Mouse (Mus musculus) limb, embryonic 12.5 days (tissue): ENCODE data around the gene Arl3. TPM values are rescaled to one million over a fixed set of nuclear protein-coding genes. Genes with fewer than 3 reads are reported as not detected.

ENCODE experiments used
- ATAC-seq: fragments of 200-750 bp; cut with Nextera tagmentation; 2 replicates; pipeline ENCODE4 v1.8.0; 2017; ENCODE audit warnings: low read depth, moderate TSS enrichment; ENCODE audit not compliant: insufficient number of reproducible peaks, insufficient read depth, low FRiP score, low TSS enrichment
- H3K27ac ChIP-seq: fragments of 300-500 bp; sonication (generic); 2 replicates; pipeline ENCODE4 v1.5.1; 2016; ENCODE audit warnings: mild to moderate bottlenecking, moderate library complexity
- H3K27me3 ChIP-seq: fragments of 300-500 bp; sonication (generic); 2 replicates; pipeline ENCODE4 v1.6.1; 2016; ENCODE audit warnings: mild to moderate bottlenecking, moderate library complexity
- H3K36me3 ChIP-seq: fragments of 300-500 bp; sonication (generic); 2 replicates; pipeline ENCODE4 v1.6.1; 2016; ENCODE audit warnings: mild to moderate bottlenecking, moderate library complexity
- H3K4me1 ChIP-seq: fragments of 300-500 bp; sonication (generic); replicated peaks from 2 replicates; pipeline ENCODE4 v1.6.1; 2016
- H3K4me2 ChIP-seq: fragments of 300-500 bp; sonication (generic); 2 replicates; pipeline ENCODE4 v1.6.1; 2016; ENCODE audit warnings: mild to moderate bottlenecking, moderate library complexity
- H3K4me3 ChIP-seq: fragments of 300-500 bp; sonication (generic); replicated peaks from 2 replicates; pipeline ENCODE4 v1.5.1; 2016; ENCODE audit warnings: mild to moderate bottlenecking
- H3K9ac ChIP-seq: fragments of 300-500 bp; sonication (generic); replicated peaks from 2 replicates; pipeline ENCODE4 v1.6.1; 2016; ENCODE audit warnings: mild to moderate bottlenecking, moderate library complexity
- H3K9me3 ChIP-seq: fragments of 300-500 bp; sonication (generic); 2 replicates; pipeline ENCODE4 v1.6.1; 2016; ENCODE audit warnings: mild to moderate bottlenecking, moderate library complexity
- WGBS: fragments of 180-500 bp; shearing (Covaris S2); methylation state at CpG from one replicate; pipeline ENCODE4 v1.1.7; 2016; 5-methylcytosine and 5-hydroxymethylcytosine counted together
- polyA plus RNA-seq: library from polyadenylated mRNA; unstranded; fragments of >200 nt; fragmentation: Nextera tagmentation; extraction: Ambion mirVana; gene quantifications from 2 replicates; pipeline ENCODE4 v1.2.1, GENCODE M21; 2016

Gene Arl3
- polyA plus RNA-seq, 1 experiment from 2014 or later: 167 TPM

- Histone ChIP-seq H3K9me3 (no peaks in the 10 kb centered on the region), H3K9ac (peak overlapping the region; percentile 83; the same call in 1 of the 2 replicates), H3K27me3 (no peaks in the 10 kb centered on the region), H3K4me3 (peak overlapping the region; percentile 88), H3K4me2 (peak overlapping the region; percentile 99), H3K36me3 (peaks cover 47% of the 10 kb centered on the region), H3K27ac (peak overlapping the region; percentile 98; the same call in 1 of the 2 replicates), H3K4me1 (peaks cover 72% of the 10 kb centered on the region)
- 66% methylated on average over 9 of the region's 9 CpGs for WGBS
- ATAC-seq: no peak
Observed at GRCm38 (mm10) chr19:46504822-46505417, 68.1 kb downstream of the Arl3 start.

- Histone ChIP-seq H3K36me3 (peaks cover 39% of the 10 kb centered on the region), H3K4me2 (peak overlapping the region; percentile 99), H3K4me3 (peak overlapping the region; percentile 88), H3K27me3 (no peaks in the 10 kb centered on the region), H3K27ac (peak overlapping the region; percentile 98), H3K9me3 (no peaks in the 10 kb centered on the region), H3K9ac (peak overlapping the region; percentile 83), H3K4me1 (peaks cover 65% of the 10 kb centered on the region)
- 0 out of 2 replicates have a peak, but pooled peaks have one; percentile 1 for ATAC-seq
- WGBS: 5% methylated on average over 4 of the region's 4 CpGs
Observed at GRCm38 (mm10) chr19:46504085-46504552, 68.9 kb downstream of the Arl3 start.

- Histone ChIP-seq H3K27me3 (no peaks in the 10 kb centered on the region), H3K4me2 (peak overlapping the region; percentile 99), H3K36me3 (peaks cover 33% of the 10 kb centered on the region), H3K9me3 (no peaks in the 10 kb centered on the region), H3K9ac (peak overlapping the region; percentile 83), H3K4me3 (peak overlapping the region; percentile 88), H3K4me1 (peaks cover 62% of the 10 kb centered on the region), H3K27ac (peak overlapping the region; percentile 98)
- under 1% methylated on average over 21 of the region's 21 CpGs for WGBS
- ATAC-seq: 0 out of 2 replicates have a peak, but pooled peaks have one; percentile 8
Observed at GRCm38 (mm10) chr19:46503351-46504084, 69.5 kb downstream of the Arl3 start.

GRCm38 (mm10) chr19:46502471-46503166 lies 70.4 kb downstream of the Arl3 start:
- Histone ChIP-seq H3K4me2 (peak overlapping the region; percentile 99), H3K27ac (peak overlapping the region; percentile 98), H3K27me3 (no peaks in the 10 kb centered on the region), H3K4me3 (peak overlapping the region; percentile 88), H3K36me3 (peaks cover 24% of the 10 kb centered on the region), H3K9me3 (no peaks in the 10 kb centered on the region), H3K4me1 (peaks cover 53% of the 10 kb centered on the region), H3K9ac (peak overlapping the region; percentile 83)
- under 1% methylated on average over 53 of the region's 53 CpGs for WGBS
- ATAC-seq: no peak

- WGBS: under 1% methylated on average over 39 of the region's 46 CpGs
- Histone ChIP-seq H3K9me3 (no peaks in the 10 kb centered on the region), H3K27me3 (no peaks in the 10 kb centered on the region), H3K4me2 (peak overlapping the region; percentile 99), H3K9ac (peak overlapping the region; percentile 83), H3K36me3 (peaks cover 19% of the 10 kb centered on the region), H3K4me1 (peaks cover 48% of the 10 kb centered on the region), H3K4me3 (peak overlapping the region; percentile 88), H3K27ac (peak overlapping the region; percentile 98)
- no peak for ATAC-seq
Observed at GRCm38 (mm10) chr19:46502069-46502455, 70.9 kb downstream of the Arl3 start.

- peaks cover 13% of the 10 kb centered on the region for H3K36me3 ChIP-seq
- no peaks in the 10 kb centered on the region for H3K9me3 ChIP-seq
- H3K4me2 ChIP-seq: peak within 1 kb of the TSS; percentile 99
- peak within 1 kb of the TSS; percentile 88 for H3K4me3 ChIP-seq
- peak within 1 kb of the TSS; percentile 83 for H3K9ac ChIP-seq
- WGBS: under 1% methylated on average over 56 of the region's 64 CpGs
- no peaks in the 10 kb centered on the region for H3K27me3 ChIP-seq
- ATAC-seq: no peak
- peaks cover 42% of the 10 kb centered on the region for H3K4me1 ChIP-seq
- H3K27ac ChIP-seq: peak within 1 kb of the TSS; percentile 98
Observed at GRCm38 (mm10) chr19:46501401-46502068, 71.5 kb downstream of the Arl3 start, which contains the start of gene Trim8. Gene Trim8 (plus strand): TSS chr19:46501702.

- H3K9me3 ChIP-seq: no peaks in the 10 kb centered on the region
- ATAC-seq: no peak
Observed at GRCm38 (mm10) chr19:46500581-46501341, 72.2 kb downstream of the Arl3 start.

GRCm38 (mm10) chr19:46499836-46500580 lies 73.0 kb downstream of the Arl3 start:
- peak; percentile 84 for ATAC-seq
- under 1% methylated on average over 52 of the region's 52 CpGs for WGBS

More at GRCm38 (mm10) chr19:46500581-46501341, 72.2 kb downstream of the Arl3 start:
- Histone ChIP-seq H3K36me3 (peaks cover 6% of the 10 kb centered on the region), H3K4me3 (peak overlapping the region; percentile 88), H3K4me2 (peak overlapping the region; percentile 99), H3K4me1 (peaks cover 34% of the 10 kb centered on the region), H3K27ac (peak overlapping the region; percentile 98), H3K9ac (peak overlapping the region; percentile 83), H3K27me3 (no peaks in the 10 kb centered on the region)
- WGBS: under 1% methylated on average over 50 of the region's 50 CpGs

GRCm38 (mm10) chr19:46499539-46499835 lies 73.5 kb downstream of the Arl3 start:
- ATAC-seq: no peak
- H3K9ac ChIP-seq: no peak overlapping the region
- peak overlapping the region; percentile 44 for H3K4me2 ChIP-seq
- peaks cover 22% of the 10 kb centered on the region for H3K4me1 ChIP-seq
- H3K9me3 ChIP-seq: no peaks in the 10 kb centered on the region
- H3K36me3 ChIP-seq: no peaks in the 10 kb centered on the region
- peak overlapping the region; percentile 88 for H3K4me3 ChIP-seq
- peak overlapping the region; percentile 98 for H3K27ac ChIP-seq
- H3K27me3 ChIP-seq: no peaks in the 10 kb centered on the region
- 1% methylated on average over 3 of the region's 3 CpGs for WGBS

More at GRCm38 (mm10) chr19:46499836-46500580, 73.0 kb downstream of the Arl3 start:
- Histone ChIP-seq H3K4me2 (peak overlapping the region; percentile 99), H3K9ac (peak overlapping the region; percentile 79), H3K36me3 (no peaks in the 10 kb centered on the region), H3K27me3 (no peaks in the 10 kb centered on the region), H3K27ac (peak overlapping the region; percentile 98), H3K9me3 (no peaks in the 10 kb centered on the region), H3K4me1 (peaks cover 27% of the 10 kb centered on the region), H3K4me3 (peak overlapping the region; percentile 88)

- no peak overlapping the region for H3K4me3 ChIP-seq
- ATAC-seq: no peak
- 73% methylated on average over 2 of the region's 2 CpGs for whole genome bisulfite sequencing
Observed at GRCm38 (mm10) chr19:46497230-46497629, 75.8 kb downstream of the Arl3 start.

More at GRCm38 (mm10) chr19:46497230-46497629, 75.8 kb downstream of the Arl3 start:
- Histone ChIP-seq H3K4me2 (no peak overlapping the region), H3K27me3 (no peaks in the 10 kb centered on the region), H3K4me1 (peaks cover 3% of the 10 kb centered on the region; the same call in 1 of the 2 replicates), H3K9ac (no peak overlapping the region), H3K27ac (no peak overlapping the region), H3K9me3 (no peaks in the 10 kb centered on the region), H3K36me3 (no peaks in the 10 kb centered on the region)
